Mouse (Mus musculus): ENCODE data around the gene Stum.
"Not testable (repeated sequence)": the region's sequence is repeated elsewhere in the genome, so short reads cannot be mapped to it uniquely, and the experiment has no call there.

Stum gene

DNA sequence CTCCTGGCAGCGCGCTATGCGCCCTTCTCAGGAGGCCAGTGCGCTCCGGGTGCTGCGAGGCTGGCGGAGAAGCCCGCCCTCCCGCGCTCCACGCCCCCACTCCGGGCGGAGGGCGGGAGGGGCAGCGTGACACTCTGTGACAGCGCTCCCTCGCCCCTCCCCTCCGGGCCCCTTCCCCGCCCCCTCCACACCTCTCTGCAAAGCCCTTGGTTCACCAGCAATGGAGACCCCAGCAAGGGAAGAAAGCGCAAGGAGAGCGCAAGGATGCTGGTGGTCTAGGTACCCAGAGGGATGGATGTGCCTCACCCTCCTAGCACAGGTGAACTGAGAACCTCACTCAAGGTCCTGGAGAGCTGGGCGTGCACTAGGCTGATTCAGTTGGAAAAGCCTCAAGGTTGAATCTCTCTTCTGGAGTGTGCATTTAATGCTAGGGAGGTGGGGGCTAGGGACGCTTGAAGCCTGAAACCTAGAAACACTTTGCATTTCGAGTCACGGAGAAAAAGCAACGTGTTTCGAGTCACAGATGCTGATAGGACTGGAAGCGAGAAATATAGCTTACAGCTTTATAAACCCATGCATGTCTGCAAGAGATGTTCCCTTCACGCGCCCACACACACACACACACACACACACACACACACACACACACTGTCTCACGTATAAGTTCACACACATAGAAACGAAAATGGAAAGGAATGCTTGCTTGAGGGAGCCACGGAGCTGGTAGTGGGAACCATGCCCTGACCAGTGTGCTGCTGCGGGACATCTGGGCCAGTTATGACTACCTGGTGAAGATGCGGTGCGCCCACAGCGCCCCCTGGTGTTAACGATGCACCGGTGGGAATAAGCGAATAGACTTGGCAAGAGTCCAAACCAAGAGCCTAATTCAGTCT lies at the start of gene Stum:
Gene Stum, minus strand, starts transcription at position 106 of the 893 bp plus-strand sequence.
- DNase-seq (ENCODE audit: low read depth in 1 of 2, low spot score in 2 of 2), result peak; percentile 17 to 50

DNA sequence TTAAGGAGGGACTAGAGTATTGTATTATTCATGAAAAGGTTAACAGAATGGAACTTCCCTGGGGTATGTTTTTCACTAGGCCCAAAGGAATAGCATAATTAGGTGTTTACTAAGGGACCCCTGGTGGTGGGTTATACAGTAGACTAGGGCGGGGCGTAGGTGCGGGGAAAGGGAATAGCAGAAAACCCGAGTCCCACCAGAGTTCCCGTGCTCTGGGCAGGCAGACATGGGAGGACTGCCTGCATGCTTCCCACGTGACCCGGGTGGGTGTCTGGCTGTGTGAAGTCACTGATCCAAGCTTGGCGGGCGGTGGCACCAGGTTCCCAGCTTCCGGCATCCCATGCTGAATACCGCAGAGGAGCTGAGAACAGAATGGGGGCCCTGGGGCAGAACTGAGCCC lies 49.4 kb upstream of the Stum start:
- DNase-seq (ENCODE audit: low read depth in 1 of 2, low spot score in 2 of 2), result no peak

DNA sequence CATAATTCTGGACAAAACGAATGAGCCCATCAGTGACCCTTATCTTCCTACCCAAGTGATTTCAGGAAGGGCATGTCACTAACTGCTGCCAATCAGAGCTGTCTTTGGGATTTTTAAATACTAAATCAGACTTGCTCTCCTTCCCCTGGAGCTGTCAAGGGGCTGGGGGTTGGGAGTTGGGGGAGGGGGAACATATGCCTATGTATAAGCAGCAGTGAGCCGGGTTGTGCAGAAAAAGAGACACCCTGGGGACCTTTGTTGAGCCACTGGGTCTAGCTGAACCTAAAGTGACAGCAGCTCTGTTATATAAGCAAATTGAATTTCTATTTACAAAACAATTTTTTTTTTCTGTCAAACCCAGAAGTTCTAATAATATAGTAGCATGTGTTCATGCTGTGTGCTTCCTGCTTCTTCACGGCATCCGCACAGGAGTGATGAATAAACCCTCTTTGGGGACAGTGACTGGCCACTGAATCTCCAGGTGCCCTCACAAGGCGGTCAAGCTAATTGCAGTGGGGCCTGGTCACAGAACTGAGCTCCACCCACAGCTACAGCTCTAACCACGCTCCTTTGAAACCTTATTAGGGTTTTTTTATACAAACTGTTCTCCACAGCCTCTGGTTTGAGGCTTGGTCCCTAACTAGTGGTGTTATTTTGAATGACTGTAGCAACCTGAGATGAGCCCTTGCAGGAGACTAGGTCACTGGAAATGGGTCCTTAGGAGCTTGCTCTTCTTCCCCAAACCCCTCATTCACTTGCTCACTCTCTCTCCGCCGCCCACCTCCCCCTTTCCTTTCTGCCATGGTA lies 47.4 kb upstream of the Stum start:
- DNase-seq (ENCODE audit: low read depth in 1 of 2, low spot score in 2 of 2), result no peak

DNA sequence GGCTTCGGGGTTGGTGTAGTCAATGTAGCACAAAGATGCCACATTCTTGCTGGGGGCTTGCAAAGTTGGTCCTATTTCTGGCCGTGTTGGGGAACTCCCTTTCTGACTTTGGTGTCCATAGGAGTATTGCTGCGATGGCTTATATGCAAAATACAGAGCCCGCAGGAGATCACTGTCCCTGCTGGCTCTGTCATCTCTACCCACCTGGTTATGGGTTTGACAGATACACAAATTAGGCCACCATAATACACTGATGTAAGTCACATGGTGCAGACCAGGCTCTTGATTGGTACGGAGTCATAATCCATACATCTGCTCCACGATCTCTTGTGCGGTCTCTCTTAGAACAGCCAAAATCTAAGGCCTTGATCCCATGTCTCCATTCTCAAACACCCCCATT lies 46.5 kb upstream of the Stum start:
- no peak for DNase-seq (ENCODE audit: low read depth in 1 of 2, low spot score in 2 of 2)

DNA sequence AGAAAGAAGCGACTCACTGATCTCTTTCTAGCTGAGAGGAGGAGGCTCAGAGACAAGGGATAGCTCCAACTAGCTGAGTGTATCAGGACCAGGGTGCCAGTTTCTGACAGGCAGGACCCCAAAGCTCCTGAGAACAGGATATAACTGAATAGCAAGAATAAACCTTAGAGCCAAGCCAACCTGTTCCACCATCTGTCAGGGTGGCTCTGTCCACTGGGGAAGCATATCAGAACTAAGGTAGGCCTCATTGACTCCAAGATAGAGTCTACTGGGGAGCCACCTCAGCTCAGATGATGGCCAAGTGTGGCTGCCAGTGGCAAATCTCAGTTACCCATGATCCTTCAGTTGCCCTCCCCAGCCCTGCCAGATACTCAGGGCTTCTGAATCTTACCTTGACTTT lies 42.0 kb upstream of the Stum start:
- DNase-seq (ENCODE audit: low read depth in 1 of 2, low spot score in 2 of 2), result no peak

DNA sequence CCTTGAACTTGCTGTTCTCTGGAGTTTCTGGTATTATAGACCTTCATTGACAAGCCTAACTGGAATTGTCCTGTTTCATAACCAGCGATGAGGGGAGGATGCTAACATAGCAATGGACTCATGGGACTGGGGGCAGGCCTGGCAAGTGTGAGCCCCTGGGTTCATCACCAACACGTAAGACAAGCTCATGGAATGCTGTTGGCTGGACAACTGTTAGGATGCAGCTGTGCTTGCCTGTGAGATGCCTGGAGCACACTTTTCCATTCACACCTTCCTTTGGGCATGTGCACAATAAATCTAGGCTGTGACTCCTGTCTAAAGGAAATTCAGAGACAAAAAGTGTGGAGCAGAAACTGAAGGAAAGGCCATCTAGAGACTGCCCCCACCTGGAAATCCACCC lies 40.0 kb upstream of the Stum start:
- no peak for DNase-seq (ENCODE audit: low read depth in 1 of 2, low spot score in 2 of 2)

DNA sequence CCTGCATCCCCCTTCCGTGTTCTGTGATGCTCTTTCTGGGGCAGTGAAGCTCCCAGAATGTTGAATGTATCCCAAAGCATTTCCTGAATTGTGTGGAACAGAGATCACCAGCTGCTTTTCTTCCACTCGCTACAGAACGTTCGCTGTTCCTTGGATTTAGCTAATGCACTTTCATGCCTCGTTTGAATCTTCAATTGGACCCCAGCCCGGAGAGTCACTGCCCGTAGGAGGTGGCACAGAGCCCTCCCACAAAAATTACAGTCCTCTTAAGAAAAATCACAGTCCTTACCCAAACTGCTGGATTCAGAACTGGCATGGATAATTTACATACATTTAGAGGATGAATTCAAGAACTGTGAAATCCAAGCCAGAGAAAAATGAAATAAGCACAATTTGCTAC lies 36.9 kb upstream of the Stum start:
- no peak for DNase-seq (ENCODE audit: low read depth in 1 of 2, low spot score in 2 of 2)

DNA sequence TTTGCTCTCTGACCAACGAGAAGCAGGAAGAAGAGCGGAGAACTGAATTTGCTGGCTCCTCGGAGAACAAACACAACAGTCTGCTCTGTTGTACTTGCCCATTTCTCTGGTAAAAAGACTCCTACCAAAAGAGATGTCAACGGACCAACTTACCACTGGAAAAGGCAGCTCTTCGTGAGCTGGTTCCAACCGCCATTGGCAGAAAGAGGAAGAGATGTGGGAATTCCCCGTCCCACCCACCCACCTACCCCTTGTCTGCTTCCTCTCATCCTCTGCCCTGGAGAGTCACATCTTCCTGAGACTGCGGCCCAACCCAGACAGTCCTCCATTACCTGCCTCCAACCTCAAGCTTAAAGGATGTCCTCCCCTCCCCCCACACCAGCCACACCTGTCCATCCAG lies 36.2 kb upstream of the Stum start:
- DNase-seq (ENCODE audit: low read depth in 1 of 2, low spot score in 2 of 2), result peak in 1 of 2 experiments; percentile 7

DNA sequence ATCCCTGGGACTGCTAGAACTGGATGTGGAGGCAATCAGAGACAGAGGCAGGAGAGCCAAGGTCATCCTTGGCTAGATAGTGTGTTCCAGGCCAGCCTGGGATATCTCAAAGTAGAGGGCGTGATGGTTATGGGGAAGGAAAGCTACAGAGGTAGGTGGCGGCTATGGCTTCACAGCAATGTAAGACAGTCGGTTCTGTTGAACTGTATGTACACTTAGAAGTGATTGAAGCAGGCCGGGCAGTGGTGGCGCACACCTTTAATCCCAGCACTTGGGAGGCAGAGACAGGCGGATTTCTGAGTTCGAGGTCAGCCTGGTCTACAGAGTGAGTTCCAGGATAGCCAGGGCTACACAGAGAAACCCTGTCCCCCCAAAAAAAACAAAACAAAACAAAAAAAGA lies 35.6 kb upstream of the Stum start:
- not testable (repeated sequence) for DNase-seq (ENCODE audit: low read depth in 1 of 2, low spot score in 2 of 2)

DNA sequence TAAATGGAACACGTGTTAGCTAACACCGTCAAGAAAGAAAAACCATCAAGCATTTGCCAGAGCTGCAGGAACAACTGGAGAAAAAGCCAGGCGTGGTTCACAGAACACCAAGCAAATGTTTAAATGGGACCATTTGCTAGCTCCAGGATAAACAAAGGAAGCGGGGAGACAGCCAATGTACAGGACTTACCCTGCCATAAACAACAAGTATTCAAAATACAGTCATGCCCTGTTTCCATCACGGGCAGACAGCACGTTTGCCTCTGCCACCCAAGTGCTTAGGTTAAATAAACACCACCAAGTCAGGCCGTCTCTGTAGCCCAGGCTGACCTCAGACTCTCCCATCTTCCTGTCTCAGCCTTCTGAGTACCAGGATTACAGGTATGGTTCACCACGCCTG lies 35.1 kb upstream of the Stum start:
- DNase-seq (ENCODE audit: low read depth in 1 of 2, low spot score in 2 of 2), result no peak

DNA sequence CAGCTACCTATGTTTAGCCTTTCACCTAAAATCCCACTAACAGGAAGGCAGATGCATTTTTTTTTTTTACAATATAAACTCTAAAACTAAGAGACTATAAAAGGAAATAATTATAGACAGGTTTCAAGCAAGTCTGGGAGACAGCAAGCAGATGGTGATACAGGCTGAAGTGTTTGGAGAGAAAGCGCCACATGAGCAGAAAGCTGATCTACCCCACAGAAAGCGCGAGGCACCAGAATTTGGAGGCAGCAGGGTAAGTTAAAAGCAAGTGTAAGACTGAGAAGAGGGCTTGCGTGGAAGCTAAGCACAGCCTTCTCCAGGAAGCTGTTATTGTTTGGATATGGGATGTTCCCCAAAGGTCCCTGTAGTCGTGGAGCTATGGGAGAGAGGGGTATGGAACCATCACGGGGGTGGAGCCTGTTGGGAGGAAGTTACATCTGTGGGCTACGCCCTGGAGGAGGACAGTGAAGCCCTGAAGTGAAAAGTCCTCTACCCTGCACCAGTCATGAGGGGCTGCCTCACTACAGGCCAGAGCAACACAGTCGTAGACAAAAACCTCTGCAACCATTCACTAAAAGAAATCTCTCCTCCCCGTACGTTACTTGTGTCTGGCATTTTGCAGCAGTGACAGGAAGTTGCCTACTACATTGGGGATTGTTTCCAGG lies 34.2 kb upstream of the Stum start:
- no peak for DNase-seq (ENCODE audit: low read depth in 1 of 2, low spot score in 2 of 2)

DNA sequence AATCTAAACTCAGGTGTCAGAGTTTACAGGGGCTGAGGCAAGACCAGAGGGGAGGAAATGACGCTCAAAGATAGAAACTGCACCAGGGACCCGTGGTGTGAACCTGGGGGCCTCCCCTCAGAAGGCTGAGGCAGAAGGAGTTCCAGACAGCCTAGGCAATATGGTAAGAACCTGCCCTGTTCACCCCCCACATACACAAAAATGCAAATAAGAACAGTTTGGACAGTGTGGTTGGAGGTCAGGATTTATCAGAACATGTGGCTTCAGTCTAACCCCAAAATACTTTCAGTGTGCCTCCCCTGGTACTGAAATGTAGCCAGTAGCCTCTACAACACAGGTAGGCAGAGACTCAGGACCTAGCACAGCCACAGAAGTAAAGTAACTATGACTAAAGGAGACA lies 30.8 kb upstream of the Stum start:
- no peak for DNase-seq (ENCODE audit: low read depth in 1 of 2, low spot score in 2 of 2)

DNA sequence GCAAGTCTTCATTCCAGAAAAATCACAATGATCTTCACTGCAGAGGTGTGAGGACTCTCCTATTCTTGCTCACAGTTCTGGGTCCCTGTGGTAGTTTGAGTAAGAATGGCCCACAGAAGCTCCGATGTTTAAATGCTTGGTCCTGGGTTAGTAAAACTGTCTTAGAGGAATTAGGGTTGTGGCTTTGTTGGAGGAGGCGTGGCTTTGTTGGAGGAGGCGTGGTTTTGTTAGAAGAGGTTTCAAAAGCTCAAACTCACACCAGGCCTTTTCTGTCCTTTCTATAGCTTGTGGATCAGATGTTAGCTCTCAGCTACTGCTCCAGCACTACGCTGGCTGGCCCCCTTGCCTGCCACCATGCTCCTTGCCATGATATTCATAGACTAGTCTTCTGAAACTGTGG lies 27.6 kb upstream of the Stum start:
- no peak for DNase-seq (ENCODE audit: low read depth in 1 of 2, low spot score in 2 of 2)

DNA sequence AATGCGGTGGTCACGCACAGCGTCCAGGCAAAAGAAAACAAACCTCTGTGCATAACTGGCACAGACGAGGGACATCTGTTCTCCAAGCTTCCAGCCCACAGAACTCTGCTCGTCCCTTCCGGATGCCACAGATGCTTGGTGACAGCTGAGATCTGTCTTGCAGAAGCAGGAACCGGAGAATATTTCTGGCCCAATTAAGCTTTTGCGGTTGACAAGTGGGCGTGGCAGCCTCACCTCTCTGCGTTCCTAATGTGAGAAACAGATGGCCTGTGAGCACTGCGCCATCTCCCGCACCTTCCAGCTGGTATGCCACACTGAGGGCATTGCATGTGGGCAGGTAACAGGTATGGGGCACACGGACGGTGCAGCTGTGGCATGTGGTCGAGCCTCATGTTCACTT lies 27.1 kb upstream of the Stum start:
- no peak for DNase-seq (ENCODE audit: low read depth in 1 of 2, low spot score in 2 of 2)

DNA sequence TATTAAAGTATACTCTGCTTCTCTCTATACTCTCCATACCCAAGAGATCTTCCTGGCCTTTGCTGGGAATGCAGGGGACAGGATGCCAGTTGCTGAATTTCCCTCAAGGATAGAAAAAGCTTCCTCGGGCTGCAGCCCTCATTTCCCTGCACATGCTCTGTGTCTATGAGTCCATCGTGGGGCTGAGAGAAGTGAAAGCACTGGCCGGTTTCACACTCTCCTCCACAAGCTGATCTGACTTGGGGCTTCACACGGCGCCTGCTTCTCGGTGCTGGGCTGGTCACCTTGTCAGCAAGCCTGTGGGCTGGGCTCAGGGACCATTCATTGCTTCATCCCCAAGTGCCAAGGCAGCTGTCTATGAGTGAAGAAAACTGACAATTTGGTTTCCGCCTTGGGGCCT lies 25.4 kb upstream of the Stum start:
- no peak for DNase-seq (ENCODE audit: low read depth in 1 of 2, low spot score in 2 of 2)

DNA sequence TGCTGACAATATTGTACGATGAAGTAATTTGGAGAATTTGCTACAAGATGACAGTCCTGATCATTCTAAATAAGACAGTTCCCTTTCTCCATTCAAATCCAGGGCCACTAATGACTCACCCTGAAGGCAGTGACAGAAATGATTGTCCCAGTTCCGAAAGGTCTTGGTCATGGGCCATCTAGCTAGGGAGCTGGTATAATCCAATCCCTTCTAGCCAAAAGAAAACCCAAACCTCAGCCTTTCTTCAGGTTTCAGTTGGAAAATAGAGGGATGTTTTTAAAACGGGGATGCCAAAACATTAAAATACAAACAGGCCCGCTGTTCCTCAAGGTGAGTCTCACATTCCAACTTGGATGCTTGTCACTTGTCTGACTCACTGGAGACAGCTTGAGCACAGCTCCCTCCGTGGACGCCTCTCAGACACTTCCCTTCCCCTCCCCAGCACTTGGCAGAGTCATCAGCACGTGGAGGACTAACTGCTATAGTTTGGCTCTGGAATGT lies 24.0 kb upstream of the Stum start:
- no peak for DNase-seq (ENCODE audit: low read depth in 1 of 2, low spot score in 2 of 2)

DNA sequence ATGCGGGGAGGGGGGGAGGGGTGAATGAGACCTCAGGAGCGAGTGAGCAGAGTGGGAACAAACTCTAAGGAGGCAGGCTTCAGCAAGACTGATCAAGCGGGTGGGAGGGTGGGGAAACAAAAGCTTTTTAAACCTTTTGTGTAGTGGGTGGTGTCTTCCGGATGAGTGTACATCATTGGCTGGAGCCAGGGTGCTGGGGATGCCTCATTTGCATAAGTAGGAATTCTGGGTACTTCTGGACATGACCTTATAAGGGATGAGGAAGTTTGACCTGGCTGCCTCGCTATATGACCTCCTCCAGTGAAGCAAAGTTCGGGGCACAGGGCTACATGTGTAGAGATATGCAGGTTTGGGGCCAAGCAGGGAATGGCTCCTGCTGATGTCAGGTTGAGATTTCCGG lies 23.0 kb upstream of the Stum start:
- DNase-seq (ENCODE audit: low read depth in 1 of 2, low spot score in 2 of 2), result no peak

DNA sequence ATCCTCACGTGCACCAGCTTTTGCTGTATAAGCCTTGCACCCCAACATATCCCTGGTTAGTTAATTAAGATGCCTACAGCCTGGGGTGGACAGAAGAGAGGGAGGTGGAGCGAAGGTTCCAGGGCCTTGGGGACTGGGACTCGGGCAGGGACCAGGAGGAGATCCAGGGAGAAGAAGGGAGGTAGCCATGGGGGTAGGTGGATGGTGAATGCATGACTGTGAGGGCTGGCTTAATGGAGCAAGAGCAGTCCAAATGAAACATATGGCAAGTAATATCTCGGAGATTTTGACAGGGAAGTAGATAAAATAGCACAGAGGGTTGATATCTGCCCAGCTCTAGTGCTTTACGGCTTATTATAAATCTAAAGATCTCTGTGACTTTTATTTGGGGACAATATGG lies 21.6 kb upstream of the Stum start:
- no peak for DNase-seq (ENCODE audit: low read depth in 1 of 2, low spot score in 2 of 2)

DNA sequence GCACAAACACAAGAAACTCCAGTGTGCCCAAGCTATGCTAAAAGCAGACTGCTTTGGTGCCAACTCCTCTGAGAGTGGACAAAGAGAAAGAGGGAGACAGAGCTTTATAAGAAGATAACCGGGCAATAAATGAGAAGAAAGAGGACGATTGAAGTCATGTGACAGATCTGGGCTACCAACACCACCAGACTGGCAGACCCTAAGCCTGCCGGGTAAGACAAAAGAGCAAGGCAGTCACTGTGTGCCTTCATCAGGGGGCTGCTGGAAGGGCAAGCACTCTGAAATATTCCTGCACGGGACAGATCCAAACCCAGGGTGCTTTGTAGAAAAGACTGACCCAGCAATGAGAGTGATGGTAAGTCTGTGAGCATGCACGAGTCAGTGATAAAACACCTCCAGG lies 20.2 kb upstream of the Stum start:
- no peak for DNase-seq (ENCODE audit: low read depth in 1 of 2, low spot score in 2 of 2)

DNA sequence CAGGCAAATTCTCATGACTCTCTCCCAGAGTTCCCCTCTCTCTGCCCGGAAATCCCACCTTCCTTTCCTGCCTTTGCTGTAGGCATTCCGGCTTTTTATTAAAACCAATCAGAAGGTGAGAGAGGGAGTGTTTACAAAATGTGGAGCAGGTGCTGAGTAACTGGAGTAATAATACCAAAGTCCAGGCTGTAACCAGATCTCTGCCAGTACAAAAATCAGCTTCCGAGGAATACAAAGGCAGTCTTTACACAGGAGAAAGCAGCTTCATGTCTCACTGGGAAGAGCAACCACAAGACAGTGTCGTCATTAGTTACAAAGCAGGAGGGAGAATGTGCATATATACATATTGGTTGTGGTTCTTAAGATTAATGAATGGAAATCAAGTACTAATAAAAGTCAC lies 19.3 kb upstream of the Stum start:
- no peak for DNase-seq (ENCODE audit: low read depth in 1 of 2, low spot score in 2 of 2)

DNA sequence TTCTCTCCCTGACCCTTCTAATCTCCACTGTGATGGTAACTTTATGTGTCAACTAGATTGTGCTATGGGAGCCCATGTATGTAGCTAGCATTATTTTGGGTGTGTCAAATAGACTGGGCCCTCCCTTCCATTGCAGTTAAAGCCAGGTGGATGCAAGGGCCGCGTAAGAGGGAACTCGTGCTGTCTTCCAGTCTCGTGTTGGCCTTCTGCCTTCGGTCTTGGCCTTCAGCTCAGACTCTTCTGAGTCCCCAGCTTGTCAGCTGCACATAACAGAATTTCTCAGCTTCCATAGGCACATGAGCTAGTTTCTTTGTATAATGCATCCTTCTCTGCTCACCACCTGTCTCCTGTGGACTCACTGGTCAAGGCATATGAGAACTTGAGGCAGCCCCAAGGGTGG lies 17.3 kb upstream of the Stum start:
- no peak for DNase-seq (ENCODE audit: low read depth in 1 of 2, low spot score in 2 of 2)

DNA sequence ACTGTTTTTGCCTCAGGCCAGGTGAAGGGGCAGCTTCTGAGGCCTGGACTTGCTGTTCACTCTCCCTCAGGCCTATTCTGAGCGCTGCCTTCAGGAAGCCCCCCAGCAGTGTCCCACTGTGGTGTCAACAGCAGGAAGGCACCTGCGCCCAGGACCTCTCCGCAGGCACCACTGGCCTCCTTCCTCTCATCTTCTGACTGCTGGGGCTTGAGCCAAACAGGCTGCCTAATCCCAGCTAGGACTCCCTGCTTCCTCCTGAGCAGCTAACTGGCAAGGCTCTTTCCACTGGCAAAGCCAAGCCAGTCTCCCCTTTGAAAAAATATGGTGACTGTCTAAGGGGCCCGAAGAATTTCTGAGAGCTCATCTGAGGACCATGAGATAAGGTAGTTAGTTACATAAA lies 16.9 kb upstream of the Stum start:
- DNase-seq (ENCODE audit: low read depth in 1 of 2, low spot score in 2 of 2), result no peak

Data from monocyte, adult 2 months (primary cell).